Mouse (Mus musculus): ENCODE measurements at regions not wholly inside any gene's neighbourhood (a gene's known extent, or its start where the extent isn't known, plus 50 kb on each side); places are given as distances from the start of the nearest gene placed in this dataset.

GRCm38 (mm10) chr16:95900181-95900580, 90.6 kb downstream of the Psmg1 start:
- Histone ChIP-seq H3K27ac (replicated peaks in 1 of 2; ENCODE audit: control insufficient read depth in 1 of 2, insufficient read depth in 1 of 2, low read depth in 2 of 2, low read length in 2 of 2) (no peak overlapping the region), H3K4me2 (ENCODE audit: low read length) (no peak overlapping the region), H3K9me3 (ENCODE audit: control insufficient read depth, low read length) (no peaks in the 10 kb centered on the region), H3K27me3 (ENCODE audit: control insufficient read depth, insufficient read depth, low read length) (no peaks in the 10 kb centered on the region), H3K36me3 (ENCODE audit: control insufficient read depth, insufficient read depth, low read length) (no peaks in the 10 kb centered on the region), H3K4me3 (ENCODE audit: control insufficient read depth in 1 of 2, insufficient read depth in 1 of 2, low read depth in 1 of 2, low read length in 2 of 2) (no peak overlapping the region), H3K9ac (ENCODE audit: low read length) (no peak overlapping the region), H3K4me1 (ENCODE audit: control insufficient read depth in 2 of 2, insufficient read depth in 2 of 2, low read length in 2 of 2) (no peaks in the 10 kb centered on the region; a peak in 1 of 4 replicates)
- 50% methylated on average over 9 of the region's 9 CpGs for WGBS
- no peak for ATAC-seq (ENCODE audit: insufficient number of reproducible peaks, insufficient read depth, low FRiP score, low read depth)

- no peaks in the 10 kb centered on the region; a peak in 1 of 4 replicates for H3K4me1 ChIP-seq (ENCODE audit: control insufficient read depth in 2 of 2, insufficient read depth in 2 of 2, low read length in 2 of 2)
- no peaks in the 10 kb centered on the region for H3K9me3 ChIP-seq (ENCODE audit: control insufficient read depth, low read length)
- H3K27ac ChIP-seq (replicated peaks in 1 of 2; ENCODE audit: control insufficient read depth in 1 of 2, insufficient read depth in 1 of 2, low read depth in 2 of 2, low read length in 2 of 2), result no peak overlapping the region
- ATAC-seq (ENCODE audit: insufficient number of reproducible peaks, insufficient read depth, low FRiP score, low read depth), result no peak
- H3K27me3 ChIP-seq (ENCODE audit: control insufficient read depth, insufficient read depth, low read length), result no peaks in the 10 kb centered on the region
- H3K4me2 ChIP-seq (ENCODE audit: low read length), result no peak overlapping the region
- no peak overlapping the region for H3K4me3 ChIP-seq (ENCODE audit: control insufficient read depth in 1 of 2, insufficient read depth in 1 of 2, low read depth in 1 of 2, low read length in 2 of 2)
- no peak overlapping the region for H3K9ac ChIP-seq (ENCODE audit: low read length)
- 81% methylated on average over 3 of the region's 3 CpGs for WGBS
- H3K36me3 ChIP-seq (ENCODE audit: control insufficient read depth, insufficient read depth, low read length), result no peaks in the 10 kb centered on the region
Measured at GRCm38 (mm10) chr16:95899672-95900071, 91.1 kb downstream of the Psmg1 start.

GRCm38 (mm10) chr16:95897843-95898242, 92.9 kb downstream of the Psmg1 start:
- Histone ChIP-seq H3K4me3 (ENCODE audit: control insufficient read depth in 1 of 2, insufficient read depth in 1 of 2, low read depth in 1 of 2, low read length in 2 of 2) (no peak overlapping the region), H3K27ac (replicated peaks in 1 of 2; ENCODE audit: control insufficient read depth in 1 of 2, insufficient read depth in 1 of 2, low read depth in 2 of 2, low read length in 2 of 2) (no peak overlapping the region), H3K9me3 (ENCODE audit: control insufficient read depth, low read length) (no peaks in the 10 kb centered on the region), H3K36me3 (ENCODE audit: control insufficient read depth, insufficient read depth, low read length) (no peaks in the 10 kb centered on the region), H3K27me3 (ENCODE audit: control insufficient read depth, insufficient read depth, low read length) (no peaks in the 10 kb centered on the region), H3K4me1 (ENCODE audit: control insufficient read depth in 2 of 2, insufficient read depth in 2 of 2, low read length in 2 of 2) (no peaks in the 10 kb centered on the region; a peak in 1 of 4 replicates), H3K4me2 (ENCODE audit: low read length) (no peak overlapping the region), H3K9ac (ENCODE audit: low read length) (no peak overlapping the region)
- no peak for ATAC-seq (ENCODE audit: insufficient number of reproducible peaks, insufficient read depth, low FRiP score, low read depth)
- WGBS, result 66% methylated on average over 7 of the region's 7 CpGs

- no peaks in the 10 kb centered on the region for H3K27me3 ChIP-seq (ENCODE audit: control insufficient read depth, insufficient read depth, low read length)
- no peaks in the 10 kb centered on the region; a peak in 1 of 4 replicates for H3K4me1 ChIP-seq (ENCODE audit: control insufficient read depth in 2 of 2, insufficient read depth in 2 of 2, low read length in 2 of 2)
- no peak for ATAC-seq (ENCODE audit: insufficient number of reproducible peaks, insufficient read depth, low FRiP score, low read depth)
- no peak overlapping the region for H3K4me2 ChIP-seq (ENCODE audit: low read length)
- H3K36me3 ChIP-seq (ENCODE audit: control insufficient read depth, insufficient read depth, low read length), result no peaks in the 10 kb centered on the region
- WGBS, result 69% methylated on average over 6 of the region's 6 CpGs
- no peak overlapping the region for H3K27ac ChIP-seq (replicated peaks in 1 of 2; ENCODE audit: control insufficient read depth in 1 of 2, insufficient read depth in 1 of 2, low read depth in 2 of 2, low read length in 2 of 2)
- H3K9me3 ChIP-seq (ENCODE audit: control insufficient read depth, low read length), result no peaks in the 10 kb centered on the region
- no peak overlapping the region for H3K9ac ChIP-seq (ENCODE audit: low read length)
- no peak overlapping the region for H3K4me3 ChIP-seq (ENCODE audit: control insufficient read depth in 1 of 2, insufficient read depth in 1 of 2, low read depth in 1 of 2, low read length in 2 of 2)
Measured at GRCm38 (mm10) chr16:95896126-95896525, 94.6 kb downstream of the Psmg1 start.

- no peak overlapping the region for H3K4me2 ChIP-seq (ENCODE audit: low read length)
- H3K4me1 ChIP-seq (ENCODE audit: control insufficient read depth in 2 of 2, insufficient read depth in 2 of 2, low read length in 2 of 2), result no peaks in the 10 kb centered on the region; a peak in 1 of 4 replicates
- no peaks in the 10 kb centered on the region for H3K9me3 ChIP-seq (ENCODE audit: control insufficient read depth, low read length)
- 67% methylated on average over 6 of the region's 6 CpGs for WGBS
- ATAC-seq (ENCODE audit: insufficient number of reproducible peaks, insufficient read depth, low FRiP score, low read depth), result no peak
- H3K36me3 ChIP-seq (ENCODE audit: control insufficient read depth, insufficient read depth, low read length), result no peaks in the 10 kb centered on the region
- H3K4me3 ChIP-seq (ENCODE audit: control insufficient read depth in 1 of 2, insufficient read depth in 1 of 2, low read depth in 1 of 2, low read length in 2 of 2), result no peak overlapping the region
- no peak overlapping the region for H3K27ac ChIP-seq (replicated peaks in 1 of 2; ENCODE audit: control insufficient read depth in 1 of 2, insufficient read depth in 1 of 2, low read depth in 2 of 2, low read length in 2 of 2)
- H3K27me3 ChIP-seq (ENCODE audit: control insufficient read depth, insufficient read depth, low read length), result no peaks in the 10 kb centered on the region
- H3K9ac ChIP-seq (ENCODE audit: low read length), result no peak overlapping the region
Measured at GRCm38 (mm10) chr16:95893534-95894290, 97.0 kb downstream of the Psmg1 start.

- Histone ChIP-seq H3K9me3 (ENCODE audit: control insufficient read depth, low read length) (0 out of 2 replicates have a peak, but pooled peaks cover 2% of the 10 kb centered on the region), H3K4me2 (ENCODE audit: low read length) (no peak overlapping the region), H3K9ac (ENCODE audit: low read length) (no peak overlapping the region), H3K27me3 (ENCODE audit: control insufficient read depth, insufficient read depth, low read length) (no peaks in the 10 kb centered on the region), H3K36me3 (ENCODE audit: control insufficient read depth, insufficient read depth, low read length) (no peaks in the 10 kb centered on the region), H3K27ac (replicated peaks in 1 of 2; ENCODE audit: control insufficient read depth in 1 of 2, insufficient read depth in 1 of 2, low read depth in 2 of 2, low read length in 2 of 2) (no peak overlapping the region), H3K4me1 (ENCODE audit: control insufficient read depth in 2 of 2, insufficient read depth in 2 of 2, low read length in 2 of 2) (no peaks in the 10 kb centered on the region), H3K4me3 (ENCODE audit: control insufficient read depth in 1 of 2, insufficient read depth in 1 of 2, low read depth in 1 of 2, low read length in 2 of 2) (no peak overlapping the region)
- 69% methylated on average over 3 of the region's 3 CpGs for WGBS
- no peak for ATAC-seq (ENCODE audit: insufficient number of reproducible peaks, insufficient read depth, low FRiP score, low read depth)
Measured at GRCm38 (mm10) chr16:95892356-95892755, 98.4 kb downstream of the Psmg1 start.

GRCm38 (mm10) chr16:95886131-95886530, 104.6 kb downstream of the Psmg1 start:
- H3K36me3 ChIP-seq (ENCODE audit: control insufficient read depth, insufficient read depth, low read length), result no peaks in the 10 kb centered on the region
- 75% methylated on average over 1 of the region's 1 CpGs for WGBS
- no peaks in the 10 kb centered on the region for H3K4me1 ChIP-seq (ENCODE audit: control insufficient read depth in 2 of 2, insufficient read depth in 2 of 2, low read length in 2 of 2)
- no peak overlapping the region for H3K27ac ChIP-seq (replicated peaks in 1 of 2; ENCODE audit: control insufficient read depth in 1 of 2, insufficient read depth in 1 of 2, low read depth in 2 of 2, low read length in 2 of 2)
- no peaks in the 10 kb centered on the region for H3K27me3 ChIP-seq (ENCODE audit: control insufficient read depth, insufficient read depth, low read length)
- no peak overlapping the region for H3K4me3 ChIP-seq (ENCODE audit: control insufficient read depth in 1 of 2, insufficient read depth in 1 of 2, low read depth in 1 of 2, low read length in 2 of 2)
- no peak overlapping the region for H3K9ac ChIP-seq (ENCODE audit: low read length)
- no peak for ATAC-seq (ENCODE audit: insufficient number of reproducible peaks, insufficient read depth, low FRiP score, low read depth)
- H3K9me3 ChIP-seq (ENCODE audit: control insufficient read depth, low read length), result 0 out of 2 replicates have a peak, but pooled peaks cover 2% of the 10 kb centered on the region
- no peak overlapping the region for H3K4me2 ChIP-seq (ENCODE audit: low read length)

GRCm38 (mm10) chr16:95873297-95873696, 117.5 kb downstream of the Psmg1 start:
- Histone ChIP-seq H3K4me1 (ENCODE audit: control insufficient read depth in 2 of 2, insufficient read depth in 2 of 2, low read length in 2 of 2) (no peaks in the 10 kb centered on the region; a peak in 1 of 4 replicates), H3K36me3 (ENCODE audit: control insufficient read depth, insufficient read depth, low read length) (no peaks in the 10 kb centered on the region), H3K9ac (ENCODE audit: low read length) (no peak overlapping the region), H3K27ac (replicated peaks in 1 of 2; ENCODE audit: control insufficient read depth in 1 of 2, insufficient read depth in 1 of 2, low read depth in 2 of 2, low read length in 2 of 2) (no peak overlapping the region), H3K4me3 (ENCODE audit: control insufficient read depth in 1 of 2, insufficient read depth in 1 of 2, low read depth in 1 of 2, low read length in 2 of 2) (no peak overlapping the region), H3K27me3 (ENCODE audit: control insufficient read depth, insufficient read depth, low read length) (no peaks in the 10 kb centered on the region), H3K4me2 (ENCODE audit: low read length) (no peak overlapping the region), H3K9me3 (ENCODE audit: control insufficient read depth, low read length) (no peaks in the 10 kb centered on the region)
- WGBS, result 87% methylated on average over 4 of the region's 4 CpGs
- ATAC-seq (ENCODE audit: insufficient number of reproducible peaks, insufficient read depth, low FRiP score, low read depth), result no peak

Data from heart, embryonic 14.5 days (tissue).